Mouse (Mus musculus) CH12F3 (cell line): ENCODE results near the gene Vars.
"Not testable (repeated sequence)": the region's sequence is repeated elsewhere in the genome, so short reads cannot be mapped to it uniquely, and the experiment has no call there.

ENCODE experiments used
- in situ Hi-C: fragments of 300-500 bp; cut with MboI; formaldehyde crosslinking; loops from 2 replicates; pipeline ENCODE4 v1.14.3; 2020; ENCODE audit warnings: low sequenced_read_pairs

Vars gene

DNA sequence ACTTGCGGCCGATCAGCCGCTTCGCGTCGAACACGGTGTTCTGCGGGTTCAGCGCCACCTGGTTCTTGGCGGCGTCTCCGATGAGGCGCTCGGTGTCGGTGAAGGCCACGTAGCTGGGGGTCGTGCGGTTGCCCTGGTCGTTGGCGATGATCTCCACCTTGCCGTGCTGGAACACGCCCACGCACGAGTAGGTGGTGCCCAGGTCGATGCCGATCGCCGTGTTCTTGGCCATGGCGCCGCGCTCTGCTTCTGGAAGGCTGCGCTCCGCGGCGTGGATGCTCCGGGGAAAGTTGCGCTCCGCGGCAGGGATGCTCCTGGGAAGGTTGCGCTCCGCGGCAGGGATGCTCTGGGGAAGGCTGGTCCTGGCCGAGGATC lies 29.1 kb upstream of the Vars start:
- in situ Hi-C loops = not testable (repeated sequence)

DNA sequence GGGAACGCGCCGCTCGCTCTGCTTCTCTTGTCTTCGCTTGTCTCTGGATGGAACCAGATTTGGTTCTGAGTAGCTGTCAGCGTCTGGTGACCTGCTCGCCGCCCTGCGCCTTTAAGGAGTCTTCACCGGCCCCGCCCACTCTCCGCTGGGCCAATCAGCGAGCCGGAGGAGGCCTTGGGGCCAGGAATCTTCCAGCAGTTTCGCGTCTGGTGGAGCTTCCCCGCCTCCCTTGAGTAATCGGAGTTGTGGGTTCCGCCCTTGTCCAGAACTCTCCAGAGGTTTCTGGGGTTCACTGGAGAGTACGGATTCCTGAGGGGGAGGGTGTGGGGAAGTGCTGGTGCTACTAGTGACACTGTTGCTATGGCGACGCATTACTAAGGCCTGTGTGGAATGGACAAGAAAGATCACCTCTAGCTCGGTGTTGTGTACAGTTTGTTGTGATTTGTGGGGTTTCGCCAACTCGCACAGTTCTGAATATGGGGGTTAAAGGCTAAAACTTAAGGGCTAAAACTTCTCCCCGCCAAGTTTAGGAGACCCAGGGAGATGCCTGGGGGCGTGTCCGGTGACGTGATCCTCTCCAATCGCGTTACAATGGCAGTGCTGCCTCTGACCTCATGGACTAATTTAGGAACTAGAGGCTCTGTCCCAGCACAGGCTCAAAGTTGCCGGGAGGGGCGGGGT lies 28.6 kb upstream of the Vars start, which contains the start of the genes Hspa1a and Hspa1l:
Gene Hspa1a, minus strand, starts transcription at position 88 of the 681 bp plus-strand sequence.
Gene Hspa1l, plus strand, starts transcription at position 635 of the 681 bp plus-strand sequence.
- in situ Hi-C loops = not testable (repeated sequence)

- in situ Hi-C loops = no loop called here
Measured at GRCm38 (mm10) chr17:34975581-34976492, 24.9 kb upstream of the Vars start.

DNA sequence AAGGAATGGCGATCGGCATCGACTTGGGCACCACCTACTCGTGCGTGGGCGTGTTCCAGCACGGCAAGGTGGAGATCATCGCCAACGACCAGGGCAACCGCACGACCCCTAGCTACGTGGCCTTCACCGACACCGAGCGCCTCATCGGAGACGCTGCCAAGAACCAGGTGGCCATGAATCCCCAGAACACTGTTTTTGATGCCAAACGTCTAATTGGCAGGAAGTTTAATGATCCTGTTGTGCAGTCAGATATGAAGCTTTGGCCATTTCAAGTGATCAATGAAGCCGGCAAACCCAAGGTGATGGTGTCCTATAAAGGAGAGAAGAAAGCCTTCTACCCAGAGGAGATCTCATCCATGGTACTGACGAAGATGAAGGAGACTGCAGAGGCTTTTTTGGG lies 23.8 kb upstream of the Vars start:
- in situ Hi-C loops = no loop called here

GRCm38 (mm10) chr17:34978239-34978638 lies 22.5 kb upstream of the Vars start:
- in situ Hi-C loops = no loop called here

DNA sequence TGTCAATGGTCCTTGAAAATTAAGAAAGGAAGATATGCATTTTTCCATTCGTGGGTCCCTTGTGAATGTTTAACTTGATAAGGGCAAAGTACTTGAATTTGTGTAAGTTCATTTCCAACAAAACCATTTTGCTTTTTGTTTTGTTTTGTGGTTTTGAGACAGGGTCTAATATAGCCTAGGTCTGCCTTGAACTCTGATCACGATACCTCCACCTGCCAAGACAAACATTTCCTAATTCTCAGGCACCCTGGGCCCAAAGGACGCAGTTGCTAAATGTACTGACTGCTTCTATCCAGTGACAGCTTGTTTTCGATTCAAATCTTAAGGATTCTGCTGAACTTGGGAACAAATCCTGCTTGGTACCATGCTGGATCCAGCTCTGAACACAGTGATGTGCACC lies 21.2 kb upstream of the Vars start:
- in situ Hi-C loops = no loop called here

DNA sequence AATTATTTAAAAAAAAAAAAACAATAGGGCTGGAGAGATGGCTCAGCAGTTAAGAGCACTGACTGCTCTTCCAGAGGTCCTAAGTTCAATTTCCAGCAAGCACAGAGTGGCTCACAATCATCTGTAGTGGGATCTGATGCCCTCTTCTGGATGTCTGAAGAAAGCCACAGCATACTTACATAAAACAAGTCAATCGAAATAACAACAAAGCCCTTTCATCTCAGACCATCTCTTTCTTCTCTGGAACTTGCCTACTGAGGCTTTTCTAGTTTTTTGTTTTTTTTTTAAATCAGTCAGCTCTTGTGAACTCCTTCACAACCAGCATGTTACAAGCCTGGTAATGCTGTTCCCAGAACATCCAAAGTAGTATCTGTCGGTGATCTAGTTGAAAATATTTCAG lies 20.1 kb upstream of the Vars start:
- in situ Hi-C loops = no loop called here

DNA sequence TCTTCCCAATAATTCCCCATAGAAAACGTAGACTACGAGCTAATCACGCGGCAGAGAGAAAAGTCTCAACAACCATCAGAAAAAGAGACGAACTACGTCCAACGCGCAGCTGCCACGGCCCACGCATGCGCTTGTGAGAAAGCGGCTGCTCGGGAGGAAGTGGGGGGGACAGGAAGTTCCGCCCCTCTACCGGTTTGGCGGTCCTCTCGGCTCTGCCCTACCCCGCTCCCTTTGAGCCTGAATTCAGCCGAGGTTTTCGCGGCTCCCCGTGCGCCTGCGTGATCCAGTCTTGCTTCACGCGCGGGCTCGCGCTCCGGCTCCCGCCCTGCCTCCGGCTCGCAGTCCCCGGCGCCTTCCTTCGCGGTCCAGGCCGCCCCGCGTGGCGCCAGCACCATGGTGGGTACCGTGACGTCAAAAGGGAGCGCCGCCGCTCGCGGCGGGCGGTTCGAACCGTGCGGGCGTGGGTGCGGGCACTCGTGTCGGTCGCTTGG lies 19.1 kb upstream of the Vars start, which contains the start of gene Lsm2:
Gene Lsm2, plus strand, starts transcription at position 173 of the 491 bp plus-strand sequence.
- in situ Hi-C loops = no loop called here

DNA sequence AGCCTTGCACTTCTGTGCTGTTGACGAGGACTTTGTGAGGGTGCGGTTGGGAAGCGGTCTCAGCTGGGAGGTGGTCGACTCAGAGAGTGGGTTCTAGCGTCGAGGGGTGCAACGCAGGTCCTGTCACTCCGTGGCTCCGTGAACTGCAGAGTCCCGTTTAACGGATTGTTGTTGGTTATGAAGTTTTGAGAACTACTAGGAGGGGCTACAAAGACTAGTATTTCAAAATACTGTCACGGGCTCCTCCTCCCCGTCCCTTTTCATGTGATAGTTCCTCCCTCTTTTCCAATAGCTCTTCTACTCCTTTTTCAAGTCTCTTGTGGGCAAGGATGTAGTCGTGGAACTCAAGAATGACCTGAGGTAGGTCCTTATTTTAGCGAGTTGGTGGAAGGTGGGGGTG lies 18.5 kb upstream of the Vars start:
- in situ Hi-C loops = no loop called here

DNA sequence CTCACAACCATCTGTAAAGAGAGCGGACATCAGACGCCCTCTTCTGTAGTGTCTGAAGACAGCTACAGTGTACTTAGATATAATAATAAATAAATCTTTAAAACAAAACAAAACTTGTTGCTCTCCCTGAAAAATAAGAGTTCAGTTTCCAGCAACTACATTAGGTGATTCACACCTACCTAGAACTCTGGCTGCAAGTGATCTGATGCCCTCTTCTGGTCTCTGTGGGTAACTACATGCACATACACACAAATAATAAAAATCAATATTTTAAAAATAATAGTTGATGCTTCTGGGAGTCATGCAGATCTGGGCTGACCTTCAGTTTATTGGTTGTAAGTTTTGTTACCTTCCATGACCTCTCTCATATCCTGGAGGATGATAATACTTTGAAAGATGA lies 16.6 kb upstream of the Vars start:
- in situ Hi-C loops = no loop called here

- in situ Hi-C loops = no loop called here
Measured at GRCm38 (mm10) chr17:34994751-34995150, 6.0 kb upstream of the Vars start.

DNA sequence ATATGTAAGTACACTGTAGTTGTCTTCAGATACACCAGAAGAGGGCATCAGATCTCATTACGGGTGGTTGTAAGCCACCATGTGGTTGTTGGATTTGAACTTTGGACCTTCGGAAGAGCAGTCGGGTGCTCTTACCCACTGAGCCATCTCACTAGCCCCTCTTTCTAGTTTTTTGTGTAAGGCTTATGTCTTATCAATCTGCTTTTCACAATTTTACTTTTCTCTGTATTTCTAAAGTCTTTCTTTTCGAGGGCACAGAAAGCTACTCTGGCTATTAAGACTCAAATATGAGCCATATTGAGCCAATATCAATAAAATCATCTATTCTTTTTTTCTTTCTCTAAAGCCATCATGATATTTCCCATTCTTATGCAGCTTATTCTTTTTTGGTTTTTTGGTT lies 5.6 kb upstream of the Vars start:
- in situ Hi-C loops = not testable (repeated sequence)

DNA sequence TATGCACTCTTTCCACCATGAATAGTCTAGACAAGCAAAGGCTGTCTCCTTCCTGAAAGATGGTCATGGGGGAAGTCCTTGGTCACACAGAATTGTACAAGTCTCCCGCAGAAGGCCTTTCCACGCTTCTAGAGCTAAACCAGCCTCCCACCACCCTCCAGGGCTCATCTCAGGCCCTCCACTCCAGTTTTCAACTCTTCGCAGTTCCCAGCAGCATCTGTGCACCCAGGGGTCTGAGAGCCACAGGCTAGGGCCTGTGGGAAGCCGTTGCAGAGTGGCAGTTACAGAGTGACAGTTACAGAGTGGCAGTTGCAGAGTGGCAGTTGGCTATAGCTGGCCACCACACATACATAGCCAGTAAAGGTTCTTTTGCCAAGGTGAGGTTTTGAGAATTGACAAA lies 4.9 kb upstream of the Vars start:
- in situ Hi-C loops = not testable (repeated sequence)

DNA sequence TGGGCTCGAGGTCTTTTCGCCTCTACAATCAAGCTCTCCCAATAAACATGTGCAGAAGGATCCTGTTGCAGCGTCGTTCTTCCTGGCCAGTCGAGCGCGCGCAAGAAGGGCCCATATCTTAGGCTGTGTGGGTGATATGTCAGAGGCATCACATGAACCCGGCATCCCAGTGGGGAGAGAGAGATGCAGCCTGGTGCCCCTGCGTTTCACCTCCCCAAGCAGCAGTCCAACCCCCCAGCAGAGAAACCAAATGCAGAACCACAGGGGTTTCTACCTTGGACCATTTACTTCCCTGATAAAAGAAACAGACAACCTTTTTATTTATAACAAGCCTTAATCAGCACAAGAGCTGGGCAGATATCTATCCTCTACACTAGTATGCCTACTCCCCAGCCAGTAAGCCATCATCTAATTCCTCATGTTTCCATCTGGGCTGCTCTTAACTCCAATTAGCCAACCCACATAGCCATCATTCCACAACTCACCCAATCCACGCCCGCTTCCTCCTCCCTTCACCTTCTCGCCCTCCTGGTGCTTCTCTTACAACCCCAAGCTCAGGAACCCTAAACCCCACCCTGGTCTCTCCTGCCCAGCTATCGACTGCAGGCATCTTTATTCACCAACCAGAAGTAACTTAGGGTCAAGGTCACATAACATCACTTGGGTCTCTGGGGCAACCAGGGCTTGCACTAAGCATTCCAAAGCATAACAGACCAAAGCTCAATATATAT lies 4.2 kb upstream of the Vars start:
- in situ Hi-C loops = no loop called here

DNA sequence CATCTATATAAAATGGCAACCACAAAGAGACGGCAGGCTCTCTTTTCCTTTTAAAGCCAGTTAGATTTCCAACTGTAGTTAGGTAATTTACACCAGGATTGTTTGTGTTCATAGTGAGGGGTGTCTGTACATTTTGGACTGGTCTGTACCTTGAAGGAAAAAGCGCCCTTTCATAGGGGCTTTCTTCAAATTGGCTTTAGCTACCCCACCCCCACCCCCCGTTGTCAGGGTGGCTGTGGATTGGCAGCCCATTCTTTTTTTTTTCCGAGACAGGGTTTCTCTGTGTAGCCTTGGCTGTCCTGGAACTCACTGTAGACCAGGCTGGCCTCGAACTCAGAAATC lies 3.7 kb upstream of the Vars start:
- in situ Hi-C loops = no loop called here

DNA sequence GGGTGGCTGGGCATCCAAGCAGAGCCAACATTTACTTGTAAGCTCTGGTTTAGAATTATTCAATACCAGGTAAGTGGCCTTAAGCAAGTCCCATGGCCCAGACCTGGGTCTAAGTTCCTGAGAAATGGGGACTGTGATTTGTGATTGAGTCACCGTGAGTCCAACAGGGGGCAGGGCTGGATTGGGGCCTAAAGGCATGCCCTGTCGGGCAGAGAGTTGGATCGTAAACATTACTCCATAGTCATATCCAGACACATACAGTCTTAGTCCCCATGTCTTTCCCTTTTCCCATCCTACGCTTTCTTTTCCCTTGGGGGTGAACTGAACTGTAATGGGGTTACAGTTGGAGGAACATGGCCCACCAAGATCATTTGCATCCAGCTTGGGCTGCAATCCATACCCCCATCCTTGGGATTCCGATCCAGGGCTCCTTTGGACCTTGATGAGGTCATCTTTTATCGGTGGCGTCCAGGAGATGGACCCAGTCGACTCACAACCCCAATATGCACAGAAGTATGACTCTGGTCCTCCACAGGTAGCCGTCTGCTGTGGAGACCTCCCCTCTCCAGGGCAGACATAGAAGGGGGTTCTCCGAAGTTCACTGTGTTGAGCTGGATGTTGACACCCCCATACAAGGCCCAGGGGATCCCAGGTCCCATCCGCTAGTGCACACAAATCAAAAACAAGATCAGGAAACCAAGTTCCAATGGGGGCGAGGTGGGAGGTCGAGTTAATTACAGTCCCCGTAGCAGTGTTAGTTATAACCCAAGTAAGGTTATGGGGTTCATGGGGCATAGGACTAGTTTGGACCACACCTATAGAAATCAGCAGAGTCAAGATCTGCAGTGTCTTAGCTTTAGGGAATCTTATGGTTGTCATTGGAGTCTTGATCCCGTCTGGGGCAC lies 2.0 kb upstream of the Vars start:
- in situ Hi-C loops = no loop called here

- in situ Hi-C loops = not testable (repeated sequence)
Measured at GRCm38 (mm10) chr17:34999871-35000716, 693 bp upstream of the Vars start.

- in situ Hi-C loops = no loop called here
Measured at GRCm38 (mm10) chr17:35001452-35002152, 815 bp downstream of the Vars start.
